Mouse (Mus musculus) heart, embryonic 11.5 days (tissue): ENCODE data around the gene Cd24a. TPM values are rescaled to one million over a fixed set of nuclear protein-coding genes. Genes with fewer than 3 reads are reported as not detected.
A peak's percentile ranks its signal among the peaks of the same experiment; 100 is the strongest.

ENCODE experiments used
- ATAC-seq: fragments of 200-750 bp; cut with Nextera tagmentation; replicated peaks from 2 replicates; pipeline ENCODE4 v1.8.0; 2017; ENCODE audit warnings: moderate library complexity; ENCODE audit not compliant: insufficient number of reproducible peaks, low FRiP score, low TSS enrichment
- H3K27ac ChIP-seq: fragments of 300-500 bp; sonication (generic); 2 replicates; pipeline ENCODE4 v1.5.1; 2014; ENCODE audit warnings: mild to moderate bottlenecking, low read depth, low read length
- H3K27me3 ChIP-seq: fragments of 300-500 bp; sonication (generic); 2 replicates; pipeline ENCODE4 v1.6.1; 2014; ENCODE audit warnings: mild to moderate bottlenecking, low read length, mixed read lengths; ENCODE audit not compliant: control insufficient read depth, insufficient read depth
- H3K36me3 ChIP-seq: fragments of 300-500 bp; sonication (generic); 2 replicates; pipeline ENCODE4 v1.6.1; 2014; ENCODE audit warnings: mild to moderate bottlenecking, low read length, moderate library complexity, mixed read lengths; ENCODE audit not compliant: control insufficient read depth, insufficient read depth
- H3K4me1 ChIP-seq: fragments of 300-500 bp; sonication (generic); 2 replicates; pipeline ENCODE4 v1.6.1; 2014; ENCODE audit warnings: low read length; ENCODE audit not compliant: control insufficient read depth, insufficient read depth
- H3K4me2 ChIP-seq: fragments of 300-500 bp; sonication (generic); 2 replicates; pipeline ENCODE4 v1.6.1; 2014; ENCODE audit warnings: mild to moderate bottlenecking, moderate library complexity
- H3K4me3 ChIP-seq: fragments of 300-500 bp; sonication (generic); 2 replicates; pipeline ENCODE4 v1.5.1; 2014; ENCODE audit warnings: low read depth, low read length
- H3K9ac ChIP-seq: fragments of 300-500 bp; sonication (generic); 2 replicates; pipeline ENCODE4 v1.6.1; 2014; ENCODE audit warnings: mild to moderate bottlenecking, low read depth, low read length, moderate library complexity
- H3K9me3 ChIP-seq: fragments of 300-500 bp; sonication (generic); replicated peaks from 2 replicates; pipeline ENCODE4 v1.6.1; 2016; ENCODE audit warnings: low read length; ENCODE audit not compliant: control insufficient read depth
- WGBS: fragments of 180-500 bp; shearing (Covaris S2); extraction: QIAGEN DNeasy Blood & Tissue Kit; methylation state at CpG from one replicate; pipeline ENCODE4 v1.1.7; 2014; ENCODE audit not compliant: insufficient replicate concordance; 5-methylcytosine and 5-hydroxymethylcytosine counted together
- polyA plus RNA-seq: library from polyadenylated mRNA; unstranded; fragments of >200 nt; fragmentation: Nextera tagmentation; extraction: Ambion mirVana; gene quantifications from 2 replicates; pipeline ENCODE4 v1.2.1, GENCODE M21; 2014

The Cd24a gene
- polyA plus RNA-seq, 1 experiment from 2014 or later, result 141 TPM

- H3K27ac ChIP-seq, result no peak overlapping the region
- 25% methylated on average over 3 of the region's 3 CpGs for WGBS
- 0 out of 2 replicates have a peak, but pooled peaks cover 4% of the 10 kb centered on the region for H3K9me3 ChIP-seq
These were observed 27.2 kb upstream of the Cd24a start for GRCm38 (mm10) chr10:43550923-43551322.

DNA sequence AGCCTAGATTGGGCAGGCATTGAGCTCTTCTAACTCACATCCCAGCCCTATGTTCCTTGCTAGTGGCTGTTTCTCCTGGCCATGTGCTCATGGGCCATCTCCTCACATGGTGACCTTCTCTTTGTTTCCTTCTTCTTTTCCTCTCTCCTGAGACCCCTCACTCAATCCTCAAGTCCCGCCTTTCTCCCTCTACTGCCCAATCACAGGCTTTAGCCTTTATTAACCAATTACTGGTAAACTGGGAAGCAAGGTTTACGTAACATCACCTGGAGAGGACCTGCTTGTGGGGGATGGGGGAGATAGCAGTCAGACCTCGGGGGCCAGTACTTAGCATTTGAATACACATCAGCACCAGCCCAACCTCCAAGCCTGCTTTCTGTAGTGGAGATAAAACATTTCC lies 26.7 kb upstream of the Cd24a start:
- H3K36me3 ChIP-seq, result no peaks in the 10 kb centered on the region
- H3K27me3 ChIP-seq, result no peaks in the 10 kb centered on the region
- H3K4me3 ChIP-seq, result no peak overlapping the region
- ATAC-seq, result no peak
- H3K27ac ChIP-seq, result no peak overlapping the region
- no peaks in the 10 kb centered on the region for H3K4me1 ChIP-seq
- H3K9me3 ChIP-seq, result 0 out of 2 replicates have a peak, but pooled peaks cover 4% of the 10 kb centered on the region
- 22% methylated on average over 3 of the region's 3 CpGs for WGBS
- H3K9ac ChIP-seq, result no peak overlapping the region
- H3K4me2 ChIP-seq, result no peak overlapping the region

More at GRCm38 (mm10) chr10:43550923-43551322, 27.2 kb upstream of the Cd24a start:
- H3K9ac ChIP-seq, result no peak overlapping the region
- H3K4me3 ChIP-seq, result no peak overlapping the region
- H3K4me1 ChIP-seq, result no peaks in the 10 kb centered on the region
- H3K4me2 ChIP-seq, result no peak overlapping the region
- no peak for ATAC-seq
- no peaks in the 10 kb centered on the region for H3K27me3 ChIP-seq
- H3K36me3 ChIP-seq, result no peaks in the 10 kb centered on the region

DNA sequence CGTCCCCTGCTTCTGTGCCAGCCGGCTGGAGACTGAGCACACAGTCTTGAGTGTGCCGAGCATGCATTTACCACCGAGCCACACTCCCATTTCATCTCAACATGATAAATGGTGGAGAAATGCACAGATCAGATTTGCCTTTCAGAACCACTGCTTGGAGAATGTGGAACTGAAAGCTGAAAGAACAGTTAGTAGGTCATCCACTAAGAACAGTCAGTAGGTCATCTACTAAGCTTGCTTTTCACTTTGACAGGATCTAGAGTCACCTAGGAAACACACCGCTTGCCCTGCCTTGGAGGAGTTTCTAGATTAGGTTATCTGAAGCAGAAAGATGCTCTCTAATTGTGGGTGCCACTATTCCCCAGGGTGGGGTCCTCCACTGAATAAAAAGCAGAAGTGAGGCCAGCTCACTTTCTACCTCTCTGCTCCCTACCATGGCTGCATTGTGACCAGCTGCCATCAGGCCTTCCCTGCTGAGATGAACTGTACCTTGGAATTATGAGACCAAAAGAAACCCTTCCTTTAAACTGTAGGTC lies 20.4 kb upstream of the Cd24a start:
- H3K4me1 ChIP-seq, result no peaks in the 10 kb centered on the region
- H3K36me3 ChIP-seq, result no peaks in the 10 kb centered on the region
- H3K27ac ChIP-seq, result no peak overlapping the region
- H3K9ac ChIP-seq, result no peak overlapping the region
- H3K4me2 ChIP-seq, result no peak overlapping the region
- H3K9me3 ChIP-seq, result 0 out of 2 replicates have a peak, but pooled peaks cover 4% of the 10 kb centered on the region
- H3K27me3 ChIP-seq, result no peaks in the 10 kb centered on the region
- WGBS, result 68% methylated on average over 5 of the region's 5 CpGs
- no peak overlapping the region for H3K4me3 ChIP-seq
- ATAC-seq, result no peak

- H3K36me3 ChIP-seq, result no peaks in the 10 kb centered on the region
- no peaks in the 10 kb centered on the region for H3K9me3 ChIP-seq
- no peak overlapping the region for H3K4me2 ChIP-seq
- H3K9ac ChIP-seq, result no peak overlapping the region
- H3K27ac ChIP-seq, result no peak overlapping the region
- 65% methylated on average over 11 of the region's 11 CpGs for WGBS
- H3K4me1 ChIP-seq, result no peaks in the 10 kb centered on the region
- no peak overlapping the region for H3K4me3 ChIP-seq
- no peak for ATAC-seq
- no peaks in the 10 kb centered on the region for H3K27me3 ChIP-seq
These were observed 18.8 kb upstream of the Cd24a start for GRCm38 (mm10) chr10:43559313-43559712.

DNA sequence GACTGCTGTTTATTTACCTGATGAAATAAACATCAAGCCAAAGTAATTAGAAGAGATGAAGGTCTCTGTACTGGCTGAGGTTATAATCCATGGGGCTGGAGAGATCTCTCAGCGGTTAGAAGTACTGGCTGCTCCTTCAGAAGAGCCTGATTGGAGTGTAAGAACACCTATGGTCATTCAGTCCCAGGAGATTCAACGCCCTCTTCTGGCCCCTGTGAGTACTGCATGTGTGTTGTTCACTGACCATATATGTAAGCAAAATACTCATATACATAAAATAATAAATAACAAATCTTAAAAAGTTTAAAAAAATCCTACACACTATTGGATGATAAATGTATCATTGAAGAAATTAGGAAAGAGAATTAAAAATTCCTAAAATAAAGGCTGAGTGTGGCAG lies 17.3 kb upstream of the Cd24a start:
- 26% methylated on average over 2 of the region's 2 CpGs for WGBS
- H3K4me1 ChIP-seq, result no peaks in the 10 kb centered on the region
- H3K27ac ChIP-seq, result no peak overlapping the region
- H3K27me3 ChIP-seq, result no peaks in the 10 kb centered on the region
- H3K9me3 ChIP-seq, result no peaks in the 10 kb centered on the region
- no peak overlapping the region for H3K9ac ChIP-seq
- H3K4me2 ChIP-seq, result no peak overlapping the region
- no peaks in the 10 kb centered on the region for H3K36me3 ChIP-seq
- no peak overlapping the region for H3K4me3 ChIP-seq
- ATAC-seq, result no peak

GRCm38 (mm10) chr10:43561311-43561710 lies 16.8 kb upstream of the Cd24a start:
- WGBS, result 70% methylated on average over 2 of the region's 2 CpGs

DNA sequence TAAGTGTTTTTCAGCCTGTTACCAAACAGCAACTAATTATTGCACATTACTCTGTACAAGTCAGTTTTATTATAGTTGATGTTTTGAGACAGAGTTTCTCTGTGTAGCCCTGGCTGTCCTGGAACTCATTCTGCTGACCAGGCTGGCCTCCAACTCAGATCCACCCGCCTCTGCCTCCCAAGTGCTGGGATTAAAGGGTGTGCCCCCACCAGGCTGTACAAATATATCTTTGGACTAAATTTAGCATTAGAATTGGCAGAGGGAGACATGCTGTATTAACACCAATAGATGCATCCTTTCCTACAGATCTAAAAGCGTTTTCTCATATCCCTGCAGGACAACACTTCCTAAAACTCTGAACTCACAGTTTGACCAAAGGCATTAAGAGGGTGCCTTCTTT lies 3.7 kb upstream of the Cd24a start:
- Histone ChIP-seq H3K27me3 (no peaks in the 10 kb centered on the region), H3K4me3 (no peak overlapping the region), H3K36me3 (no peaks in the 10 kb centered on the region), H3K4me1 (no peaks in the 10 kb centered on the region), H3K27ac (no peak overlapping the region), H3K9me3 (peaks cover 2% of the 10 kb centered on the region), H3K9ac (no peak overlapping the region), H3K4me2 (no peak overlapping the region)
- WGBS, result 84% methylated on average over 2 of the region's 2 CpGs
- ATAC-seq, result no peak

More at GRCm38 (mm10) chr10:43561311-43561710, 16.8 kb upstream of the Cd24a start:
- no peaks in the 10 kb centered on the region for H3K9me3 ChIP-seq
- no peaks in the 10 kb centered on the region for H3K36me3 ChIP-seq
- no peak for ATAC-seq
- H3K4me1 ChIP-seq, result no peaks in the 10 kb centered on the region
- H3K27ac ChIP-seq, result no peak overlapping the region
- H3K4me2 ChIP-seq, result no peak overlapping the region
- H3K4me3 ChIP-seq, result no peak overlapping the region
- no peaks in the 10 kb centered on the region for H3K27me3 ChIP-seq
- H3K9ac ChIP-seq, result no peak overlapping the region

DNA sequence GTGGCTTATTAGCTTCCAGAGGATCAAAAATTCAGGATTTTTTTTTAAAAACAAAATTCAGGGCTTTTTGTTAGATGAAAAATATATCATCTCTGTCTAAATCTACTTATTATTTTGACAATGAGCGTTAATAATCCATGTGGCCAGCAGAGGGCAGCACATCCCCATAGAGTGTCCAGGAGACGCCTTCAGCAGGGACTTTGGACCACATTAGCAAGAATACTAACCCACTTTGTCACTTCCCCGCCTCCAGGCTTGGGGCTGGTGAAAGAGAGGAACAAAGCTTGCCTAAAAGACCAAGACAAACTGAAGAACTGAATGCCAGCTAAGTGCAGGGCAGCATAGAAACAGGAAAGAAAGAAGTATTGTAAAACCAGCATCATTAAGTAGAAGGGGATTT lies 3.1 kb upstream of the Cd24a start:
- H3K4me2 ChIP-seq, result no peak overlapping the region
- H3K4me3 ChIP-seq, result no peak overlapping the region
- no peaks in the 10 kb centered on the region for H3K4me1 ChIP-seq
- whole genome bisulfite sequencing, result 2% methylated on average over 3 of the region's 3 CpGs
- H3K9me3 ChIP-seq, result peaks cover 2% of the 10 kb centered on the region
- ATAC-seq, result no peak
- H3K36me3 ChIP-seq, result no peaks in the 10 kb centered on the region
- H3K27me3 ChIP-seq, result no peaks in the 10 kb centered on the region
- no peak overlapping the region for H3K27ac ChIP-seq
- no peak overlapping the region for H3K9ac ChIP-seq

DNA sequence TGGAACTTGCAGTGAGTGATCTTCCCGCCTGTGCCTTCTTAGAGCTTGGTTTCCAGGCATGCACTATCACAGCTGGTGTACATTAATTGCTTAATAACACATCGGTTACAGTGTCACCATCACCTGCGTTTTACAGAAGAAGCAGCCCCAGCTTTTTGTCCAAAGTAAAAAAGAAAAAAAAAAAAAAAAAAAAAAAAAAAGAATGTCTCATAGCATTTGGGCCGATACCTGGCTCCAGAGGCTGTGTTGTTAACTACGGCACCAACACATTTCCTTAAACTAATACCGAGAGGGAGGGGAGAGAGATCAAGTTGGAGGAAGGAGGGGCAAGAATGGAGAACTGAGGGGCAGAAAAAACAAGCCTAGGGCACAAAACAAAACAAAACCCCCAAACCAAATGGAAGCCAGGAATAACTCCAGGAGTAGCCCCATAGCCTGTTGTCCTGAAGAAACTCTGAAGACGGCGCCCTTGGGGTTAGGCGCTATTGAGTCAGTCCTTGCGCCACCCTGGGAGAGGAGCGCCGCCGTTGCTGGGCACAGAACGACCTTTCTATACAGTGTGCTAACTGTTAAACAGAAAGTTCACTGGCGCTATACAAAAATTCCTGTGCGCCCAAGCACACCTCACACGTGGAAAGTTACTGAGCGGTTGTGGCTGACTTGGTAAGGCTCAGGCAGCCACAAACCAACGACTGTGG lies 636 bp upstream of the Cd24a start:
- Histone ChIP-seq H3K9me3 (no peaks in the 10 kb centered on the region), H3K4me3 (peak overlapping the region; percentile 60), H3K27ac (no peak overlapping the region), H3K27me3 (no peaks in the 10 kb centered on the region), H3K4me1 (no peaks in the 10 kb centered on the region), H3K9ac (peak overlapping the region; percentile 56; the same call in 1 of the 2 replicates), H3K4me2 (peak overlapping the region; percentile 95), H3K36me3 (no peaks in the 10 kb centered on the region)
- ATAC-seq, result no peak
- 19% methylated on average over 19 of the region's 19 CpGs for WGBS
